Mouse (Mus musculus): ENCODE measurements at regions not wholly inside any gene's neighbourhood (a gene's known extent, or its start where the extent isn't known, plus 50 kb on each side); places are given as distances from the start of the nearest gene placed in this dataset.

DNA sequence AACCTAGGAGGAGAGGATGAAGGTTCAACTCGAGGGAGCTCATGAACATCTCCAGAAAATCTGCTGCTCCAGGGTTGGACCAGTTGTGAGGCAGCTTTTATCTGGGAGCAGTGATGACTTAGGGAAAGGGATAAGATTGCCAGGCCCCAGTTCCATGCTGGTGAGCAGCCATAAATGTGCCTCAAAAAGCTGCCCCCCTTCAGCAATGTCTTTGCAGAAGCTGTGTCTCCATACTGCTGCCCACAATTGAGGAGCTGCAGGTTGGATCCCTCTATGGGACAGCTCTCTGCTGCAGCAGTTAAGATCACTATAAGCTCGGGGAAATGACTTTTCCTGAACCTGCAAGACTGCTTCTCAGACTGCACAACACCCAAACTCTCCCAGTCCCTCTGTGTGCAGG, 543.7 kb downstream of the Nfib start:
- TF ChIP-seq CTCF (IDR thresholded peaks at IDR 0.05 in 2 of 3, conservative IDR thresholded peaks at IDR 0.05 in 1 of 3; ENCODE audit: control insufficient read depth in 1 of 3, insufficient read depth in 1 of 3, low read depth in 2 of 3, low read length in 3 of 3, poor library complexity in 1 of 3, severe bottlenecking in 1 of 3): no peak
- TF ChIP-seq SMC3 (IDR thresholded peaks at IDR 0.05; ENCODE audit: low read depth, low read length): no peak
- no peak for TF ChIP-seq E2F4 (IDR thresholded peaks at IDR 0.05; ENCODE audit: borderline replicate concordance, low read depth, low read length)
- no peak for TF ChIP-seq USF2 (IDR thresholded peaks at IDR 0.05; ENCODE audit: borderline replicate concordance in 1 of 2, insufficient read depth in 1 of 2, low read depth in 1 of 2, low read length in 2 of 2)
- no peak for TF ChIP-seq MEF2A (IDR thresholded peaks at IDR 0.05; ENCODE audit: extremely low read depth, insufficient replicate concordance, low read depth, low read length, poor library complexity, severe bottlenecking)
- no peak for TF ChIP-seq EP300 (IDR thresholded peaks at IDR 0.05; ENCODE audit: low read depth in 1 of 2, low read length in 2 of 2)
- TF ChIP-seq ZC3H11A (IDR thresholded peaks at IDR 0.05; ENCODE audit: low read depth, low read length): no peak
- TF ChIP-seq CHD1 (IDR thresholded peaks at IDR 0.05; ENCODE audit: low read depth, low read length): no peak
- no peak for TF ChIP-seq GATA1 (IDR thresholded peaks at IDR 0.05; ENCODE audit: low read depth, low read length)
- TF ChIP-seq MAFK (IDR thresholded peaks at IDR 0.05; ENCODE audit: borderline replicate concordance, low read depth, low read length): no peak
- no peak for TF ChIP-seq SIN3A (IDR thresholded peaks at IDR 0.05; ENCODE audit: low read length)

Measured in MEL (cell line).